8 mouse cellular contexts compared by ENCODE assay signal in genomic region chr5:74530785-74531184, GRCm38 (mm10). TPM values are rescaled to one million over a fixed set of nuclear protein-coding genes. Genes with fewer than 3 reads are reported as not detected.
DNase-seq lines count a peak whose midpoint lies in the region; ATAC-seq and TF ChIP-seq lines count a peak whose summit lies in the region.

No protein-coding gene starts in this region.

- H3K27ac ChIP-seq in liver, adult 2 months (replicated peaks; ENCODE audit: insufficient read depth, low read depth, low read length), result no peak overlapping the region
- H3K27ac ChIP-seq in embryonic facial prominence, embryonic 12.5 days, result no peak overlapping the region
- H3K27ac ChIP-seq in intestine, embryonic 14.5 days (ENCODE audit: low read depth), result no peak overlapping the region
- H3K27ac ChIP-seq in neural tube, embryonic 12.5 days, result no peak overlapping the region

- H3K36me3 ChIP-seq in liver, adult 2 months (ENCODE audit: control insufficient read depth, insufficient read depth, low read length), result no peaks in the 10 kb centered on the region
- H3K36me3 ChIP-seq in embryonic facial prominence, embryonic 12.5 days, result no peaks in the 10 kb centered on the region
- H3K36me3 ChIP-seq in intestine, embryonic 14.5 days (ENCODE audit: control insufficient read depth, insufficient read depth, low read length), result no peaks in the 10 kb centered on the region
- H3K36me3 ChIP-seq in neural tube, embryonic 12.5 days, result no peaks in the 10 kb centered on the region

- peaks cover 12% of the 10 kb centered on the region; the same call in 1 of the 2 replicates for H3K79me2 ChIP-seq in liver, adult 2 months (ENCODE audit: control insufficient read depth, insufficient read depth, low read length)

- no peak for TF ChIP-seq CTCF in liver, adult 2 months (IDR thresholded peaks at IDR 0.05; ENCODE audit: low read depth, low read length)

- no peaks in the 10 kb centered on the region for H3K27me3 ChIP-seq in liver, adult 2 months (ENCODE audit: control insufficient read depth, insufficient read depth, low read length)
- H3K27me3 ChIP-seq in embryonic facial prominence, embryonic 12.5 days, result no peaks in the 10 kb centered on the region
- H3K27me3 ChIP-seq in intestine, embryonic 14.5 days (replicated peaks; ENCODE audit: control insufficient read depth, insufficient read depth, low read length), result no peaks in the 10 kb centered on the region
- no peaks in the 10 kb centered on the region for H3K27me3 ChIP-seq in neural tube, embryonic 12.5 days (replicated peaks)

- H3K9ac ChIP-seq in liver, adult 2 months (ENCODE audit: low read depth, low read length), result peak overlapping the region; percentile 68
- peak overlapping the region; percentile 60 for H3K9ac ChIP-seq in embryonic facial prominence, embryonic 12.5 days
- peak overlapping the region; percentile 49 for H3K9ac ChIP-seq in intestine, embryonic 14.5 days (ENCODE audit: low read length)
- H3K9ac ChIP-seq in neural tube, embryonic 12.5 days, result peak overlapping the region; percentile 66

- H3K4me3 ChIP-seq in liver, adult 2 months (ENCODE audit: insufficient read depth, low read depth, low read length), result peak overlapping the region; percentile 75
- H3K4me3 ChIP-seq in embryonic facial prominence, embryonic 12.5 days, result peak overlapping the region; percentile 95
- H3K4me3 ChIP-seq in intestine, embryonic 14.5 days (ENCODE audit: low read depth, low read length), result peak overlapping the region; percentile 64
- H3K4me3 ChIP-seq in neural tube, embryonic 12.5 days, result peak overlapping the region; percentile 87

- H3K4me2 ChIP-seq in embryonic facial prominence, embryonic 12.5 days (replicated peaks), result peak overlapping the region; percentile 99
- H3K4me2 ChIP-seq in intestine, embryonic 14.5 days (ENCODE audit: low read length), result peak overlapping the region; percentile 94
- H3K4me2 ChIP-seq in neural tube, embryonic 12.5 days (replicated peaks), result peak overlapping the region; percentile 86

- H3K4me1 ChIP-seq in liver, adult 2 months (ENCODE audit: control insufficient read depth, insufficient read depth, low read length), result peaks cover 13% of the 10 kb centered on the region
- H3K4me1 ChIP-seq in embryonic facial prominence, embryonic 12.5 days, result peaks cover 16% of the 10 kb centered on the region
- H3K4me1 ChIP-seq in intestine, embryonic 14.5 days (replicated peaks; ENCODE audit: control insufficient read depth, insufficient read depth, low read length), result peaks cover 13% of the 10 kb centered on the region; the same call in 1 of the 2 replicates
- H3K4me1 ChIP-seq in neural tube, embryonic 12.5 days, result peaks cover 15% of the 10 kb centered on the region

- no peak for ATAC-seq in embryonic facial prominence, embryonic 12.5 days (ENCODE audit: insufficient number of reproducible peaks, insufficient read depth, low FRiP score, low TSS enrichment)
- ATAC-seq in intestine, embryonic 14.5 days (replicated peaks; ENCODE audit: low FRiP score, low TSS enrichment, low read depth), result no peak
- ATAC-seq in neural tube, embryonic 12.5 days (ENCODE audit: low FRiP score, low read depth), result no peak

- WGBS in liver, adult 2 months, result 10% methylated on average over 16 of the region's 16 CpGs
- WGBS in embryonic facial prominence, embryonic 12.5 days, result 18% methylated on average over 16 of the region's 16 CpGs
- WGBS in intestine, embryonic 14.5 days, result 17% methylated on average over 16 of the region's 16 CpGs
- 24% methylated on average over 16 of the region's 16 CpGs for WGBS in neural tube, embryonic 12.5 days

- TF ChIP-seq POLR2A in liver, adult 2 months (IDR thresholded peaks at IDR 0.05; ENCODE audit: extremely low read depth, insufficient read depth, low read length), result no peak

- H3K9me3 ChIP-seq in embryonic facial prominence, embryonic 12.5 days, result no peaks in the 10 kb centered on the region
- no peaks in the 10 kb centered on the region for H3K9me3 ChIP-seq in intestine, embryonic 14.5 days (ENCODE audit: control insufficient read depth, low read length)
- H3K9me3 ChIP-seq in neural tube, embryonic 12.5 days, result no peaks in the 10 kb centered on the region

- no peak for DNase-seq in liver, adult 2 months (ENCODE audit: extremely low read depth, low read depth, low spot score)
- DNase-seq in liver, result no peak
- no peak for DNase-seq in intestine, embryonic 14.5 days (ENCODE audit: low spot score)
- no peak for DNase-seq in urinary bladder, adult 2 months (ENCODE audit: low spot score)
- no peak for DNase-seq in urinary bladder, postnatal 4 days (ENCODE audit: low spot score in 2 of 2)
- no peak for DNase-seq in layer of hippocampus, postnatal 36 days

RNA-seq across cellular contexts. Expression of gene Scfd2, which starts 0.8 kb away (rescaled TPM):
- 11.5 and 15.8 TPM in 2 replicates for total RNA-seq in liver, adult 2 months (2014; rRNA removed)
- 8.5 and 8.8 TPM in 2 replicates for polyA plus RNA-seq in liver, adult 2 months (2012; rRNA removed)
- 18.2 and 19.7 TPM in 2 replicates for polyA plus RNA-seq in embryonic facial prominence, embryonic 12.5 days (2016; fragmentation: Nextera tagmentation; extraction: Ambion mirVana)
- polyA plus RNA-seq in intestine, embryonic 14.5 days (2014; fragmentation: Nextera tagmentation; extraction: Ambion mirVana), result 13.2 and 16.3 TPM in 2 replicates
- 20.2 and 21.6 TPM in 2 replicates for polyA plus RNA-seq in neural tube, embryonic 12.5 days (2016; fragmentation: Nextera tagmentation; extraction: Ambion mirVana)
- 9.1 and 10.2 TPM in 2 replicates for polyA plus RNA-seq in urinary bladder, adult 2 months (2012; rRNA removed)
- 10 to 100 TPM; 22.6 to 26.2 TPM for total RNA-seq in layer of hippocampus, postnatal 36 days (2021)

RNA-seq across cellular contexts. Expression of gene Fip1l1, which starts 4.5 kb away (rescaled TPM):
- total RNA-seq in liver, adult 2 months (2014; rRNA removed), result 21.1 and 21.9 TPM in 2 replicates
- polyA plus RNA-seq in liver, adult 2 months (2012; rRNA removed), result 13.7 and 14.4 TPM in 2 replicates
- 122 and 127 TPM in 2 replicates for polyA plus RNA-seq in embryonic facial prominence, embryonic 12.5 days (2016; fragmentation: Nextera tagmentation; extraction: Ambion mirVana)
- 76.1 and 84.1 TPM in 2 replicates for polyA plus RNA-seq in intestine, embryonic 14.5 days (2014; fragmentation: Nextera tagmentation; extraction: Ambion mirVana)
- 95.6 and 104 TPM in 2 replicates for polyA plus RNA-seq in neural tube, embryonic 12.5 days (2016; fragmentation: Nextera tagmentation; extraction: Ambion mirVana)
- 38.3 and 39.3 TPM in 2 replicates for polyA plus RNA-seq in urinary bladder, adult 2 months (2012; rRNA removed)
- 10 to 100 TPM; 64.4 to 67.8 TPM for total RNA-seq in layer of hippocampus, postnatal 36 days (2021)
